Mouse (Mus musculus) hindbrain, embryonic 14.5 days (tissue): Measurements from ENCODE around the gene Plch2. TPM values are rescaled to one million over a fixed set of nuclear protein-coding genes. Genes with fewer than 3 reads are reported as not detected.

Experiments
- ATAC-seq: fragments of 200-750 bp; cut with Nextera tagmentation; 2 replicates; pipeline ENCODE4 v1.8.0; 2017; ENCODE audit warnings: moderate number of reproducible peaks, mild to moderate bottlenecking, moderate TSS enrichment, moderate library complexity; ENCODE audit not compliant: low FRiP score
- DNase-seq: peaks from one replicate; pipeline ENCODE4 v3.0.0-alpha.2; 2015; ENCODE audit warnings: low spot score
- H3K27ac ChIP-seq: fragments of 300-500 bp; sonication (generic); 2 replicates; pipeline ENCODE4 v1.5.1; 2014; ENCODE audit warnings: mild to moderate bottlenecking, moderate library complexity
- H3K27me3 ChIP-seq: fragments of 300-500 bp; sonication (generic); 2 replicates; pipeline ENCODE4 v1.6.1; 2014; ENCODE audit warnings: mild to moderate bottlenecking, low read length, mixed read lengths; ENCODE audit not compliant: control insufficient read depth, insufficient read depth
- H3K36me3 ChIP-seq: fragments of 300-500 bp; sonication (generic); replicated peaks from 2 replicates; pipeline ENCODE4 v1.6.1; 2014; ENCODE audit not compliant: control insufficient read depth, insufficient read depth
- H3K4me1 ChIP-seq: fragments of 300-500 bp; sonication (generic); replicated peaks from 2 replicates; pipeline ENCODE4 v1.6.1; 2014; ENCODE audit warnings: antibody characterized with exemption, low read length, mixed read lengths; ENCODE audit not compliant: control insufficient read depth, insufficient read depth
- H3K4me2 ChIP-seq: fragments of 300-500 bp; sonication (generic); replicated peaks from 2 replicates; pipeline ENCODE4 v1.6.1; 2014; ENCODE audit warnings: mild to moderate bottlenecking, moderate library complexity
- H3K4me3 ChIP-seq: fragments of 300-500 bp; sonication (generic); replicated peaks from 2 replicates; pipeline ENCODE4 v1.5.1; 2014; ENCODE audit warnings: mild to moderate bottlenecking, low read length
- H3K9ac ChIP-seq: fragments of 300-500 bp; sonication (generic); 2 replicates; pipeline ENCODE4 v1.6.1; 2014
- H3K9me3 ChIP-seq: fragments of 300-500 bp; sonication (generic); 2 replicates; pipeline ENCODE4 v1.6.1; 2016; ENCODE audit warnings: low read length; ENCODE audit not compliant: control insufficient read depth
- WGBS: fragments of 180-500 bp; shearing (Covaris S2); extraction: QIAGEN DNeasy Blood & Tissue Kit; methylation state at CpG from one replicate; pipeline ENCODE4 v1.1.7; 2014; 5-methylcytosine and 5-hydroxymethylcytosine counted together
- polyA plus RNA-seq: library from polyadenylated mRNA; unstranded; fragments of >200 nt; fragmentation: Nextera tagmentation; extraction: Ambion mirVana; gene quantifications from 2 replicates; pipeline ENCODE4 v1.2.1, GENCODE M21; 2014

Gene Plch2
- polyA plus RNA-seq, 1 experiment from 2014 or later, result 13.4 TPM

GRCm38 (mm10) chr4:155012115-155012514 is 44.5 kb downstream of the Plch2 start:
- WGBS, result 67% methylated on average over 2 of the region's 2 CpGs
- no peak for ATAC-seq
- H3K9me3 ChIP-seq, result no peaks in the 10 kb centered on the region
- H3K36me3 ChIP-seq, result no peaks in the 10 kb centered on the region
- H3K27ac ChIP-seq, result no peak overlapping the region
- H3K4me3 ChIP-seq, result no peak overlapping the region
- H3K9ac ChIP-seq, result no peak overlapping the region
- no peaks in the 10 kb centered on the region for H3K27me3 ChIP-seq
- no peak overlapping the region for H3K4me2 ChIP-seq
- H3K4me1 ChIP-seq, result peaks cover 17% of the 10 kb centered on the region; the same call in 1 of the 2 replicates
- DNase-seq, result no peak

- H3K36me3 ChIP-seq, result no peaks in the 10 kb centered on the region
- DNase-seq, result no peak
- WGBS, result 81% methylated on average over 8 of the region's 8 CpGs
- H3K27me3 ChIP-seq, result no peaks in the 10 kb centered on the region
- H3K9ac ChIP-seq, result no peak overlapping the region
- ATAC-seq, result no peak
- no peaks in the 10 kb centered on the region for H3K9me3 ChIP-seq
- H3K4me2 ChIP-seq, result no peak overlapping the region
- no peak overlapping the region for H3K4me3 ChIP-seq
- H3K4me1 ChIP-seq, result peaks cover 17% of the 10 kb centered on the region; the same call in 1 of the 2 replicates
- no peak overlapping the region for H3K27ac ChIP-seq
Observed at GRCm38 (mm10) chr4:155011312-155012025, 45.1 kb downstream of the Plch2 start.

- no peaks in the 10 kb centered on the region for H3K9me3 ChIP-seq
- H3K36me3 ChIP-seq, result no peaks in the 10 kb centered on the region
- H3K4me1 ChIP-seq, result peaks cover 17% of the 10 kb centered on the region; the same call in 1 of the 2 replicates
- DNase-seq (peak; percentile 41), ATAC-seq (no peak)
- no peak overlapping the region for H3K9ac ChIP-seq
- no peak overlapping the region for H3K4me3 ChIP-seq
- H3K27ac ChIP-seq, result no peak overlapping the region
- no peak overlapping the region for H3K4me2 ChIP-seq
- H3K27me3 ChIP-seq, result no peaks in the 10 kb centered on the region
- 80% methylated on average over 5 of the region's 5 CpGs for WGBS
Observed at GRCm38 (mm10) chr4:155010870-155011269, 45.7 kb downstream of the Plch2 start.

GRCm38 (mm10) chr4:155009216-155009615 is 47.4 kb downstream of the Plch2 start:
- Histone ChIP-seq H3K4me2 (no peak overlapping the region), H3K27ac (no peak overlapping the region), H3K4me1 (0 out of 2 replicates have a peak, but pooled peaks cover 11% of the 10 kb centered on the region), H3K4me3 (no peak overlapping the region), H3K9me3 (no peaks in the 10 kb centered on the region), H3K36me3 (no peaks in the 10 kb centered on the region), H3K9ac (no peak overlapping the region), H3K27me3 (no peaks in the 10 kb centered on the region)
- ATAC-seq (no peak), DNase-seq (no peak)
- WGBS, result 88% methylated on average over 3 of the region's 3 CpGs

GRCm38 (mm10) chr4:155008075-155008474 is 48.5 kb downstream of the Plch2 start:
- Histone ChIP-seq H3K4me2 (no peak overlapping the region), H3K9me3 (no peaks in the 10 kb centered on the region), H3K27me3 (no peaks in the 10 kb centered on the region), H3K4me1 (0 out of 2 replicates have a peak, but pooled peaks cover 9% of the 10 kb centered on the region), H3K4me3 (no peak overlapping the region), H3K9ac (no peak overlapping the region), H3K27ac (no peak overlapping the region), H3K36me3 (no peaks in the 10 kb centered on the region)
- ATAC-seq (no peak), DNase-seq (no peak)

- H3K9ac ChIP-seq, result no peak overlapping the region
- H3K4me3 ChIP-seq, result no peak overlapping the region
- DNase-seq (no peak), ATAC-seq (no peak)
- WGBS, result 90% methylated on average over 3 of the region's 3 CpGs
- H3K27me3 ChIP-seq, result no peaks in the 10 kb centered on the region
- H3K9me3 ChIP-seq, result no peaks in the 10 kb centered on the region
- H3K36me3 ChIP-seq, result no peaks in the 10 kb centered on the region
- no peak overlapping the region for H3K27ac ChIP-seq
- 0 out of 2 replicates have a peak, but pooled peaks cover 9% of the 10 kb centered on the region for H3K4me1 ChIP-seq
- no peak overlapping the region for H3K4me2 ChIP-seq
Observed at GRCm38 (mm10) chr4:155007641-155008040, 48.9 kb downstream of the Plch2 start.

- 0 out of 2 replicates have a peak, but pooled peaks cover 5% of the 10 kb centered on the region for H3K4me1 ChIP-seq
- H3K27me3 ChIP-seq, result no peaks in the 10 kb centered on the region
- no peak overlapping the region for H3K9ac ChIP-seq
- 62% methylated on average over 10 of the region's 10 CpGs for WGBS
- no peak for ATAC-seq
- H3K4me2 ChIP-seq, result no peak overlapping the region
- no peak overlapping the region for H3K4me3 ChIP-seq
- no peak for DNase-seq
- H3K36me3 ChIP-seq, result no peaks in the 10 kb centered on the region
- H3K9me3 ChIP-seq, result no peaks in the 10 kb centered on the region
- no peak overlapping the region for H3K27ac ChIP-seq
Observed at GRCm38 (mm10) chr4:155006296-155006695, 50.3 kb downstream of the Plch2 start.

- ATAC-seq, result no peak
- H3K27ac ChIP-seq, result no peak overlapping the region
Observed at GRCm38 (mm10) chr4:155005278-155005677, 51.3 kb downstream of the Plch2 start.

GRCm38 (mm10) chr4:154999379-154999778 is 57.2 kb downstream of the Plch2 start:
- no peaks in the 10 kb centered on the region for H3K36me3 ChIP-seq
- no peak overlapping the region for H3K9ac ChIP-seq
- H3K9me3 ChIP-seq, result no peaks in the 10 kb centered on the region
- no peak overlapping the region for H3K27ac ChIP-seq
- no peak for ATAC-seq
- peaks cover 10% of the 10 kb centered on the region for H3K4me1 ChIP-seq
- 81% methylated on average over 5 of the region's 5 CpGs for WGBS
- no peak for DNase-seq
- no peak overlapping the region for H3K4me3 ChIP-seq
- H3K4me2 ChIP-seq, result no peak overlapping the region
- H3K27me3 ChIP-seq, result no peaks in the 10 kb centered on the region

More at GRCm38 (mm10) chr4:155005278-155005677, 51.3 kb downstream of the Plch2 start:
- no peak overlapping the region for H3K9ac ChIP-seq
- H3K4me3 ChIP-seq, result no peak overlapping the region
- no peaks in the 10 kb centered on the region for H3K27me3 ChIP-seq
- DNase-seq, result no peak
- WGBS, result 86% methylated on average over 3 of the region's 3 CpGs
- no peaks in the 10 kb centered on the region for H3K36me3 ChIP-seq
- H3K4me1 ChIP-seq, result no peaks in the 10 kb centered on the region
- no peaks in the 10 kb centered on the region for H3K9me3 ChIP-seq
- H3K4me2 ChIP-seq, result no peak overlapping the region
